Mouse (Mus musculus) hindlimb bud, embryonic 11.5 days (tissue): ENCODE measurements around the gene AC161166.1.

ENCODE experiments used
- DNase-seq: peaks from one replicate; pipeline ENCODE4 v3.0.0-alpha.2; 2012; ENCODE audit warnings: low read depth, low spot score; ENCODE audit errors: extremely low spot score

AC161166.1 gene

DNA sequence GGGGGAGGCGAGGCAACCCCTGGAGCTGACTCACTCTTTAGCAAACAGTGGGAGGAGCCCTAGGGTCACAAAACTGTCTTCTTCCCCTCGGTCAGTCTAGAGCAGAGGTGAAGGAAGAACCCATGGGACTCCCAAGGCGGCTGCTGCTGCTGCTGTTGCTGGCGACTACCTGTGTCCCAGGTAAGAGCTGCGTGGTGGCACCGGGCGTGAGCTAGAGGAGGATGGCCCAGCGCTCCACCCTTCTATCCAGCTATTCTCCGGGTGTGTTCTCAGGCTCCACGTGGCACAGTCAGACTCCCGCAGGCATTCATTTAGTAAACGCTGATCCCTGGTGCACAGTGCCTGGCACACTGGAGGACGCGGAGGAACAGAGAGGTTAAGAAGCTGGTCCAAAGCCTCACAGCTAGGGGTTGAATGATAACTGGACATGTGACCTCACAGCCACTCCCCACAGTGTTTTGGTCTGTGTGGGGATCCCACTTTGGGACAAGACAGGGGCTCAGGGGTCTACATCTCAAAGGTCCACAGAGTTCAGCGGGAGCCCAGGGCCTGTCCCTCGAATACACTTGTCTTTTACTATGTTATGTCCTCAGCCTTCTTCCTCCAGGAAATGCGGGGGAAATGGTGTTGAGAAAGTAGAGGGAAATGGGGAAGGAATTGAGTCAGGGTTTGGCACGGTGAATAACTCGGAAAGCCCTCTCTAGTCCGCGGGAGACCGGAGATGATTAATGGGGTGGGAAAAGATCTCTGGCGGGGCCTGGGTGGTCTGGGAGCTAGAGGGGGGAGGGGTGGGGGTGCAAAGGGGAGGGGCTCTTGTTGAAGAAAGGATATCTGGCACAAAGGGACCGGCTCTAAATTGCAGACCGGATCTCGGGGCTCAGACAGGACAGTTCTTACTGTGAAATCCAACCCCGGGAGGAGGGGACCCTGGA lies 49.6 kb downstream of the AC161166.1 start, which contains the start of gene Plaur:
Gene Plaur, plus strand, starts transcription at position 97 of the 932 bp plus-strand sequence.
- DNase-seq, result no peak

DNA sequence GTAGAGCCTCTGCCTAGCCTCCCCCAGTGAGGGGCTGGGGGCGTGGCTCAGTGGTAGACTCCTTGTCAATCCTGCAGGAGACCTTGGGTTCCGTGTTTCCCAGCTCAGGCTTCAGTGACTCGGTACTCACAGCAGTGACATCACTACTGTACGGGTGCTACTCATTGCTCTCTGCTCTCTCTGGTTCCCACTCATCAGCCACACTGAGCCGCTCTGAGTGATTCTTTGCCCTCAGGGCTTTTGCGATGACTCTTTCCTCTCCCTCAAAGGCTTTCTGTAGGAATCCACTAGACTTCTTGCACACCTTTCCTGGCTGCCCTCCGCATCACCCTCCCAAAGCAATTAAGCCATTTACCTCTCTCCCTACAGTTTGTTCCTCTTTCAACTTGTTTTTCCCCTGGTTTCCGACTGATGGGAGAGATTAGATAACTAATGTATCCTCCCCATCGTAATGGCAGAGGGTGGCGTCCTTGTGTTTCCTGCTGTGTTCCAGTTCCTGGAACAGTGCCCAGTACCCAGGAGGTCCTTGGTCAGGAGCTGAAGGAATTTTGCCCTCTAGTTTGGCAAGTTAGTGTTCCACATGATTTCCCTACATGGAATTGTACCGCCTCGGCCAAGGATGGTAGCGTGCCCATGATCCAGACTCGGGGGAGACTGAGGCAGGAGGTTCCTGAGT lies 50.7 kb downstream of the AC161166.1 start:
- DNase-seq, result no peak
